Mouse (Mus musculus) limb, embryonic 15.5 days (tissue): Measurements from ENCODE around the gene Eef2k. TPM values are rescaled to one million over a fixed set of nuclear protein-coding genes. Genes with fewer than 3 reads are reported as not detected.
"Not testable (repeated sequence)": the region's sequence is repeated elsewhere in the genome, so short reads cannot be mapped to it uniquely, and the experiment has no call there.

Experiments used
- ATAC-seq: fragments of 200-750 bp; cut with Nextera tagmentation; 2 replicates; pipeline ENCODE4 v1.8.0; 2017; ENCODE audit warnings: low read depth, moderate TSS enrichment; ENCODE audit not compliant: insufficient number of reproducible peaks, low FRiP score, low TSS enrichment
- H3K27ac ChIP-seq: fragments of 300-500 bp; sonication (generic); 2 replicates; pipeline ENCODE4 v1.5.1; 2015; ENCODE audit warnings: moderate library complexity, mild to moderate bottlenecking, inconsistent platforms
- H3K27me3 ChIP-seq: fragments of 300-500 bp; sonication (generic); 2 replicates; pipeline ENCODE4 v1.6.1; 2015; ENCODE audit warnings: inconsistent platforms
- H3K36me3 ChIP-seq: fragments of 300-500 bp; sonication (generic); 2 replicates; pipeline ENCODE4 v1.6.1; 2015; ENCODE audit warnings: inconsistent platforms
- H3K4me1 ChIP-seq: fragments of 300-500 bp; sonication (generic); 2 replicates; pipeline ENCODE4 v1.6.1; 2015; ENCODE audit warnings: inconsistent platforms
- H3K4me2 ChIP-seq: fragments of 300-500 bp; sonication (generic); 2 replicates; pipeline ENCODE4 v1.6.1; 2015; ENCODE audit warnings: mild to moderate bottlenecking, inconsistent platforms
- H3K4me3 ChIP-seq: fragments of 300-500 bp; sonication (generic); 2 replicates; pipeline ENCODE4 v1.5.1; 2015; ENCODE audit warnings: mild to moderate bottlenecking, inconsistent platforms
- H3K9ac ChIP-seq: fragments of 300-500 bp; sonication (generic); 2 replicates; pipeline ENCODE4 v1.6.1; 2015; ENCODE audit warnings: inconsistent platforms
- H3K9me3 ChIP-seq: fragments of 300-500 bp; sonication (generic); 2 replicates; pipeline ENCODE4 v1.6.1; 2016; ENCODE audit warnings: inconsistent platforms
- whole genome bisulfite sequencing: fragments of 180-500 bp; shearing (Covaris S2); methylation state at CpG from one replicate; pipeline ENCODE4 v1.1.7; 2015; 5-methylcytosine and 5-hydroxymethylcytosine counted together
- polyA plus RNA-seq: library from polyadenylated mRNA; unstranded; fragments of >200 nt; fragmentation: Nextera tagmentation; extraction: Ambion mirVana; gene quantifications from 2 replicates; pipeline ENCODE4 v1.2.1, GENCODE M21; 2015

Gene Eef2k
- polyA plus RNA-seq, 1 experiment from 2014 or later: 83.7 TPM

DNA sequence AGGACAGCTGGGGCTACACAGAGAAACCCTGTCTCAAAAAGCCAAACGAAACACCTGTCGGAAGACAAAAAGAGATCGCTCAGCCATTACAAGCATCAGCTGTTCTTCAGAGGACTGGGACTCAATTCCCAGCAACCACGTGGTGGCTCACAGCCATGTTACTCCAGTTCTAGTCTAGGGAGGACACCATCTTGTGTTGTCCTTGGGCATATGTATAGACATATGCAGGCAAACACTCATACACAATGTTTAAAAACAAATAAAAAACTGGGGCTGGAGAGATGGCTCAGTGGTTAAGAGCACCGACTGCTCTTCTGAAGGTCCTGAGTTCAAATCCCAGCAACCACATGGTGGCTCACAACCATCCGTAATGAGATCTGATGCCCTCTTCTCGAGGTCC is 111.0 kb downstream of the Eef2k start:
- H3K9me3 ChIP-seq, H3K4me2 ChIP-seq, H3K4me3 ChIP-seq, H3K27ac ChIP-seq, H3K27me3 ChIP-seq, H3K4me1 ChIP-seq, H3K9ac ChIP-seq, ATAC-seq: not testable (repeated sequence)
- peaks cover 45% of the 10 kb centered on the region for H3K36me3 ChIP-seq
- WGBS: 84% methylated on average over 7 of the region's 7 CpGs

Other genes starting within 250 kb of the Eef2k start
- 171 and 182 TPM in 2 replicates for gene Uqcrc2, start 207.7 kb upstream of the Eef2k start, polyA plus RNA-seq
- 0.19 and 0.29 TPM in 2 replicates for gene Pdzd9, start 172.5 kb upstream of the Eef2k start, polyA plus RNA-seq
- gene Mosmo, start 165.2 kb upstream of the Eef2k start, polyA plus RNA-seq: 10.6 and 11.5 TPM in 2 replicates
- gene Vwa3a, start 103.5 kb upstream of the Eef2k start, polyA plus RNA-seq: 0.14 TPM in 1 of 2 replicates, not detected in the other
- not detected in 2 replicates for gene Gm5737, start 30.5 kb upstream of the Eef2k start, polyA plus RNA-seq
- gene Polr3e, start 74.9 kb downstream of the Eef2k start, polyA plus RNA-seq: 38.4 and 38.6 TPM in 2 replicates
- 12.4 and 16.2 TPM in 2 replicates for gene Cdr2, start 139.5 kb downstream of the Eef2k start, polyA plus RNA-seq
- 0.22 and 0.46 TPM in 2 replicates for gene Mfsd13b, start 139.7 kb downstream of the Eef2k start, polyA plus RNA-seq
- gene Mettl9, start 191.6 kb downstream of the Eef2k start, polyA plus RNA-seq: 150 and 171 TPM in 2 replicates
- 2.4 and 2.8 TPM in 2 replicates for gene Igsf6, start 231.7 kb downstream of the Eef2k start, polyA plus RNA-seq
- 0.10 and 0.41 TPM in 2 replicates for gene Otoa, start 238.8 kb downstream of the Eef2k start, polyA plus RNA-seq